Mouse (Mus musculus): ENCODE results near the gene Sat2.
A peak's percentile ranks its signal among the peaks of the same experiment; 100 is the strongest.

The Sat2 gene

GRCm38 (mm10) chr11:69601768-69602167, 20.1 kb upstream of the Sat2 start:
- no peak for DNase-seq

DNA sequence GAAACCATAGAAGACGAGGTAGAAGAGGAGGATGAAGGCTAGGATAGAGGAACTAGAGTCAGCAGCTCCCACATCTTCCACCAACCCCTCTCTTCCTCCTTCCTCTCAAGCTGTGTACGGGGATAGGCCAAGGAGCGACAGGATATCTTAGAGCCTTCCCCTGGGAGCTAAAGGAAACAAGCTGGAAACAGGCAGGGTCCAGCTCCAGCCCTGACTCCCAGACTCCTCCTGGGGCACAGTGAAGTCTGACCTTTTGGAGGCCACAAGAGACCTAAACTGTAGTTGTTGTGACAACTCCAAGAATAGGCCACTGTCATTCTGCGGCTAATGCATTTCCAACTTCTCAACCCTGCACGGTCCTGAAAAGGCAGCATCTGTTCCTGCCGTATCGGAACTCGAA, 18.3 kb upstream of the Sat2 start:
- peak; percentile 98 for DNase-seq

DNA sequence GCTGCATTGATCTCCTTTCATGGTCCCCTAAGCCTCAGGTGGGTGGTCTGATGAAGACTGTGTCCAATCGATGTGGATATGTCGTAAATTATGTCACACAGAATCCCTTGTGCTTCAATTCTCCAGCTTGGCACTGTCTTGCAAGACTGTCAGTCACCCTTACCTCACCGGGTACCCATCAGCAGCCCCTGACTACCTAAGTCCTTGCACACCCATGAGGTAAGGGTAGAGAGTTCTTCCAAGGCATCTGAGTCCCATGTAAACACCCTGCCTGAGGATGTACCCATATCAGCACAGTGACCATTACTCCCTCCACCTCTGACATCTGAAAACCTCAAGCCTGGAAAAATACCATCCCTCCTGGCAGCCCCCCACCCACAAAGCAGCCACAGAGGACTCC, 17.5 kb upstream of the Sat2 start:
- DNase-seq = no peak

- DNase-seq = peak; percentile 94
Measured at GRCm38 (mm10) chr11:69604795-69605664, 16.8 kb upstream of the Sat2 start.

- DNase-seq = peak; percentile 98
Measured at GRCm38 (mm10) chr11:69605726-69606490, 15.9 kb upstream of the Sat2 start, which contains the start of gene Atp1b2. TSS of gene Atp1b2 (minus strand) at chr11:69605942.

GRCm38 (mm10) chr11:69606491-69606795, 15.4 kb upstream of the Sat2 start:
- DNase-seq = no peak

DNA sequence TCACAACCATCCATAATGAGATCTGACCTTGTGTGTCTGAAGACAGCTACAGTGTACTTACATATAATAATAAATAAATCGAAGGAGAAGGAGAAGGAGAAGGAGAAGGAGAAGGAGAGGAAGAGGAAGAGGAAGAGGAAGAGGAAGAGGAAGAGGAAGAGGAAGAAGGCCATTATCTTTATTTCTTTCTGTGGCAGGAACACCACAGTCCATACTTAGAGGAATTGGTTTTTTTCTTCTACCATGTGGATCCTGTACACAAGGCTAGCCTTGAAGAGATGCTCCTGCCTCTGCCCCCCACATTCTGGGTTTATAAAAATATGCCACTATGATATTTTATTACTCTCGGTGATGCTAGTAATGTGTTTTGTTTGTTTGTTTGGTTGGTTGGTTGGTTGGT, 15.0 kb upstream of the Sat2 start:
- no peak for DNase-seq

- no peak for DNase-seq
Measured at GRCm38 (mm10) chr11:69608525-69608924, 13.3 kb upstream of the Sat2 start.

- DNase-seq = no peak
Measured at GRCm38 (mm10) chr11:69609416-69609815, 12.4 kb upstream of the Sat2 start.

DNA sequence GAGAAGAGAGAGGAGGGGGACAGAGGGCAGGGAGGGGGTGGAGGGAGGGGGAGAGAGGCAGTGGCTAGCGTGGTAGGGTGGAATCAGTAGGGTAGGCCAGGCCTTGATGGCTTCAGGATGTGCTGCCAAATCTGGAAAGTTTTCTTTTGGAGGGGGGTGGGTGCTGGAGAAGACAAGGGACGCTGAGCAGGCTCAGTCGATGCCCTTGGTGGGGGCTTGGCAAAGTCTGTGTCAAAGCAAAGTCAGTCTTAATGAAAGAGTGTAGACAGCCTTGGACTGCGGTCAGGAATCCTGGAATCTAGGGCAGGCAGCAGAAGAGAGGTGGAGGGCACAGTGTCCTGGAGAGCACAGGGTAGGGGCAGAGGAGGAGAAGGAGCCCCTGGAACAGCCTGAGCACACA, 10.9 kb upstream of the Sat2 start:
- DNase-seq = no peak

GRCm38 (mm10) chr11:69613553-69614256, 8.1 kb upstream of the Sat2 start:
- peak; percentile 97 for DNase-seq

DNA sequence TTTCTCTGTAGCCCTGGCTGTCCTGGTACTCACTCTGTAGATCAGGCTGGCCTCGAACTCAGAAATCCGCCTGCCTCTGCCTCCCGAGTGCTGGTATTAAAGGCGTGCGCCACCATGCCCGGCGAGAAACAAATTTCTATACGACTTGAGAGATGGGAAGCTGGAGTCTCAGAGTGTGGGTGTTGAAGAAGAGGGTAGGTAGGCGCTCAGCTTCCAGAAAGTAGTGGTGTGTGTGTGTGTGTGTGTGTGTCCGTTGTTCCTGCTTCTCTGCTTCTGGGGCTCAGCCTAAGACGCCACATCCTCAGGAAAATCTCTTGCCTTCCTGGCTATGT, 7.6 kb upstream of the Sat2 start:
- DNase-seq = peak; percentile 88

- no peak for DNase-seq
Measured at GRCm38 (mm10) chr11:69616781-69617180, 5.0 kb upstream of the Sat2 start.

DNA sequence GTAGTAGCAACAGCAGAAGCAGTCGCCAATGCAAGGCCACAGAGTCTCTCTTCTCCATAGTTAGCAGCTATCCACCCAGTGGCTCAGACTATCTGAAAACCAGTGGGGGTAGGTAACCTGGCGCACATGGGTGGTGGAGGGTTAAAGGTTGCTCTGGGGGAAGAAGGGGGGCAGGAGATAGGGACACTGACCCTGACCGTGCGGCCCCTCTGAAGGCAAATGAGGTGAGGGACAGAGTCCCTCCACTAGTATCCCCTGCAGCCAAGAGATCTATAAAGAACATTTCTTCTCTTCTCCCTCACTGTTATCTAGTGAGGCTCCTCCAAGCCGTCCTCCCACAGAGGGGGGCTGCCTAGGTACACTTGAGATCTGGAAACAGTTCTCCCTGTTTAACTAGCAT, 4.0 kb upstream of the Sat2 start, which contains the start of gene Shbg:
Gene Shbg, minus strand, starts transcription at position 101 of the 400 bp plus-strand sequence.
- DNase-seq = peak; percentile 86

GRCm38 (mm10) chr11:69620394-69621081, 1.3 kb upstream of the Sat2 start:
- DNase-seq = no peak

GRCm38 (mm10) chr11:69622406-69622805, 582 bp downstream of the Sat2 start:
- DNase-seq = peak; percentile 92

DNA sequence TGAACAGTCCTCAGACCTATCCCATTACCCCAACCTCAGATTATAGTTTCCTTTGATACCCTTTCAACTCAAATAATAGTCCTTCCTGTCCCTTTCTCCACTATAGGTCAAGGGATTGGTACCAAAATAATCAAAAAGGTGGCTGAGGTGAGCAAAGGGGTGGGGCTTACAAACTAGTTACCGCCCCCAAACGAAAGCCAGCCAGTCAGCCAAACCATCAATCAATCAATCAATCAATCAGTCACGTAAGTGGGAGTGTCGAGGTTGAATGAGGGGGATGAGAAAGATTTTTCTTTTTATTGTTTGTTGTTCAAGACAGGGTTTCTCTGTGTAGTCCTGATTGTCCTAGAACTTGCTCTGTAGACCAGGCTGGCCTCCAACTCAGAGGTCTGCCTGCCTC, 1.2 kb downstream of the Sat2 start:
- DNase-seq = no peak

GRCm38 (mm10) chr11:69624339-69624738, 2.5 kb downstream of the Sat2 start:
- DNase-seq = peak; percentile 55

DNA sequence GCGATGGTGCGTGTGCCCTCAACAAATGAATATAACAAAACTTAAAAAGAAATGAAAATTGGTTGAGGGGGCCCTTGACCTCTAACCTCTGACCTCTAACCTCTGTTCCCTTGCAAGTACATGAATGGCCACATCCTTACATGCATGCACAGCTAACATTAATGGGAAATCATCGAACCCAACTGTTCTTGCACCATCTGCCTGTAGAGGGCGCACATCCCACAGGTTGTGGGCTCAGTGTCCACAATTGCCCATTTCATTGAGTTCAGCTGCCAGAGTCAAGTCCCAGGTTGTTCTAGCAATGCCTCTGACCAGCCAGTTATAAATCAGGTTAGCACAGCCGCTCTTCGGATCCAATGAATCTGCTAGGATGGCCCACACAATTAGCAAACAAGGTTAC, 6.5 kb downstream of the Sat2 start:
- peak; percentile 94 for DNase-seq

DNA sequence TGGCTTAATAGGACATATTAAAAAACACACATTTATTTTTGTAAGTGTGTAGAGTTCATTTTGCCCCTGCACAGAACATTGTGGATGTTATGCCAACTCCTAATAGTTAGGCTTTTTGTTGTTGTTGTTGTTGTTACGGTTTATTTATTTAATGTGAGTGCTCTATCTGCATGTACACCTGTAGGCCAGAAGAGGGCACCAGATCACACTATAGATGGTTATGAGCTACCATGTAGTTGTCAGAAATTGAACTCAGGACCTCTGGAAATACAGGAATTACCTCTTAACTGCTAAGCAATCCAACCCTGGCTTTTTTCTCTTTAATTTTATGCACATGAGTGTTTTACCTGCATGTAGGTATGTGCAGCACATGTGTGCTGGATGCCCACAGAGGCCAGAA, 8.0 kb downstream of the Sat2 start:
- DNase-seq = no peak

DNA sequence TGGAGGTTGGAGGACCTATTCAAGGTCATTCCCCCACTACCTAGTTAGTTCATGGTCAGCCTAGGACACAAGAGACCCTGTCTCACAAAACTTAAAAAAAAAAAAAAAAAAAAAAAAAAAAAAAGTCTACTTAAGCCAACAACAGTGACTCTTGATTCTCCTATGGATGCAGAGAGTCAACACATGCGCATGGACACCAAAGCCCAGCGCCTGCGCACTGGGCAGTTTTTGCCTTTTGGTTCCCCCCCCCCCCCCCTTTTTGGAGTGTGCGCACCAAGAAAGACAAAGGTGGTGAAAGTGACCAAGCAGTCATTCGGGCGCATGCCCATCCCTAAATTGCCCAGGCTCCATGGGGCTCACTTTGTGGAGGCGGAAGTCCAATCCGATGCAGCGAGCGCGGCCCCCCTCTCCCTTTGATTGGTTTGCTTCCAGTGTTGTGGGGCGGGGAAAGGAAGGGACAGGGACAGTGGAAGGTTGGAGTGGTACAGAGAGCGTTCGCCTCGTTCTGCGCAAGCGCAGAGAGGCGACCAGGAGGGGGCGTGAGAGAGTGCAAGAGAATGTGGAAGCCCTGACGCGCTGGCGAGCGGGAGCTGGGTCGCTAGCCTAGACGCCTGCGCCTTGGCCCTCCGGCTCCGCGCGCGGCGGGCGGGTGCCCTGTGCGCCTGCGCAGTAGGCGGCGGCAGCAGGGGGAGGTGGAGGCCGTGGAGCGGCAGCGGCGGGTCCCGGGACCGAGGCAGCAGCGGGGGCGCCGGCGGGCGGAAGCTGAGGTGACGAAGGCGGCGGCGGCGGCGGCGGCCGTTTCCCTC, 10.7 kb downstream of the Sat2 start, which contains the start of gene Fxr2:
Gene Fxr2, plus strand, starts transcription at position 707 of the 806 bp plus-strand sequence.
- DNase-seq = peak; percentile 100
